Mouse (Mus musculus): ENCODE measurements around the gene Gm614. TPM values are rescaled to one million over a fixed set of nuclear protein-coding genes. Genes with fewer than 3 reads are reported as not detected.

Gm614 gene
- polyA plus RNA-seq, 1 experiment from 2014 or later: not detected

DNA sequence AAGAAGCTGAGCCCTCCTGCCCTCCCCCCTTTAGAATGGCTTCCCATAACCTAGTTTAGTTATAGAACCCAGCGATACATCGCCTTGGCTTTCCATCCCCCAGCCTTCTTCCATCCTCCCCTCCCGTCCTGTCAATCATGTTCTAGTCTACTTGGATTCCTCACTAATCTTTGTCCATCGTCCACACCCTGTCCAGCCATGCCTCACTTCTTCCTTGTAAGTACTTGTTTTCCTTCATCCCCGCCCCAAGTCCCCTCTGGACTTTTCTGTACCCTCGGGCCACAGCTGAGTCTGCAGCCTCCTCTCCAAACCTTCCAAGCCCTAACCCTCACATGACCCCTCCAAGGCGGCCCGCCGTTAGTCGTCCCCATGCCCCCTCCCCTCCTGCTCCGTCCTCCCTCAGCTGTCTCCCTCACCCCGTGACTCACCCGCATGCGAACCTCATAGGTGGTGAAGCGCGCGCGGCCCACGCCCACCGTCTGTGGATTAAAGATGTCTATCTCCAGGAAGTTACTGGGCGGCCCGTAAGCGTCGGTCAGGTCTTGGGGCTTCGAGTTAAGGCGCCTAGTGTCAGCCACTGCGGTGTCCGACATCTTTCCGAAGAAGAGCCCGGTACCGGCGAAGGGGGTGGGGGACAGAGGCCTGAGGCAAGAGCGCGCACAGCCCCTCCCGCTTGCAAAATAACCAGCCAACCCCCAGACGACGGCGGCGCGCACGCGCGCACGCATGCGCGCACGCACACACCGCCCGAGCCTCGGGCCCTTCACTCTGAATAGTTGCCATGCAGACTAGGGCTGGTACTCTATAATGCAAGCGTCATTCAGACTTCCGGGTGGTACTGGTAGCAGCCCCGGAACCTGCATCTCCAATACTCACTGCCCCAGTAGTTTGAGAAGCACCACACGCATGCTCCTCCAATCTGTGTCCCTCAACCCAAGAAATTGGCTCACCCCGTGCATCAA lies 41.7 kb downstream of the Gm614 start, which contains the start of gene Snx12:
Gene Snx12, minus strand, starts transcription at position 730 of the 962 bp plus-strand sequence.
- peak within 1 kb of the TSS; percentile 82 for H3K27ac ChIP-seq (ENCODE audit: low read depth, low read length)
- H3K4me3 ChIP-seq (ENCODE audit: low read length): peak within 1 kb of the TSS; percentile 56
- H3K36me3 ChIP-seq (ENCODE audit: control insufficient read depth, insufficient read depth, low read length): no peaks in the 10 kb centered on the region
- H3K27me3 ChIP-seq (replicated peaks; ENCODE audit: control insufficient read depth, insufficient read depth, low read length): no peaks in the 10 kb centered on the region
- peaks cover 3% of the 10 kb centered on the region; the same call in 1 of the 2 replicates for H3K4me1 ChIP-seq (ENCODE audit: control insufficient read depth, insufficient read depth, low read depth, low read length)
- H3K4me2 ChIP-seq (ENCODE audit: low read length): peak within 1 kb of the TSS; percentile 58
- WGBS: 13% methylated on average over 55 of the region's 55 CpGs
- peak within 1 kb of the TSS; percentile 62 for H3K9ac ChIP-seq (ENCODE audit: low read depth, low read length)
- no peaks in the 10 kb centered on the region for H3K9me3 ChIP-seq (ENCODE audit: control insufficient read depth, low read length)
- peak; percentile 99 for ATAC-seq

Other genes with a start within 250 kb of the Gm614 start
- gene Tex11, start 204.3 kb downstream of the Gm614 start, polyA plus RNA-seq (2015; fragmentation: Nextera tagmentation; extraction: Ambion mirVana): 0.11 TPM in 1 of 2 replicates, not detected in the other
- gene Slc7a3, start 178.0 kb downstream of the Gm614 start, polyA plus RNA-seq (2015; fragmentation: Nextera tagmentation; extraction: Ambion mirVana): 10.2 and 13.4 TPM in 2 replicates
- 43.3 and 52.5 TPM in 2 replicates for gene Snx12, start 41.4 kb downstream of the Gm614 start, polyA plus RNA-seq (2015; fragmentation: Nextera tagmentation; extraction: Ambion mirVana)
- 0.70 and 1.1 TPM in 2 replicates for gene Foxo4, start 9.5 kb downstream of the Gm614 start, polyA plus RNA-seq (2015; fragmentation: Nextera tagmentation; extraction: Ambion mirVana)
- gene Il2rg, start 4.3 kb upstream of the Gm614 start, polyA plus RNA-seq (2015; fragmentation: Nextera tagmentation; extraction: Ambion mirVana): 6.8 and 7.9 TPM in 2 replicates
- gene Gm20489, start 5.0 kb upstream of the Gm614 start, polyA plus RNA-seq (2015; fragmentation: Nextera tagmentation; extraction: Ambion mirVana): not detected in 2 replicates
- gene Med12, start 10.0 kb upstream of the Gm614 start, polyA plus RNA-seq (2015; fragmentation: Nextera tagmentation; extraction: Ambion mirVana): 17.6 and 25.2 TPM in 2 replicates
- gene Nlgn3, start 35.2 kb upstream of the Gm614 start, polyA plus RNA-seq (2015; fragmentation: Nextera tagmentation; extraction: Ambion mirVana): 88.0 and 92.3 TPM in 2 replicates
- gene Gjb1, start 112.4 kb upstream of the Gm614 start, polyA plus RNA-seq (2015; fragmentation: Nextera tagmentation; extraction: Ambion mirVana): 1.3 and 2.2 TPM in 2 replicates
- gene Zmym3, start 156.9 kb upstream of the Gm614 start, polyA plus RNA-seq (2015; fragmentation: Nextera tagmentation; extraction: Ambion mirVana): 90.6 and 91.5 TPM in 2 replicates
- 256 and 286 TPM in 2 replicates for gene Nono, start 165.3 kb upstream of the Gm614 start, polyA plus RNA-seq (2015; fragmentation: Nextera tagmentation; extraction: Ambion mirVana)
- gene Itgb1bp2, start 185.1 kb upstream of the Gm614 start, polyA plus RNA-seq (2015; fragmentation: Nextera tagmentation; extraction: Ambion mirVana): 0.78 and 7.2 TPM in 2 replicates

Measured in hindbrain, embryonic 16.5 days (tissue).